Mouse (Mus musculus) midbrain, embryonic 15.5 days (tissue): ENCODE data around the gene Stt3b. TPM values are rescaled to one million over a fixed set of nuclear protein-coding genes. Genes with fewer than 3 reads are reported as not detected.

Experiments
- ATAC-seq: fragments of 200-750 bp; cut with Nextera tagmentation; replicated peaks from 2 replicates; pipeline ENCODE4 v1.8.0; 2017; ENCODE audit warnings: moderate TSS enrichment
- H3K27ac ChIP-seq: fragments of 300-500 bp; sonication (generic); 2 replicates; pipeline ENCODE4 v1.5.1; 2015; ENCODE audit warnings: mild to moderate bottlenecking, inconsistent platforms
- H3K27me3 ChIP-seq: fragments of 300-500 bp; sonication (generic); replicated peaks from 2 replicates; pipeline ENCODE4 v1.6.1; 2015; ENCODE audit warnings: inconsistent platforms
- H3K36me3 ChIP-seq: fragments of 300-500 bp; sonication (generic); replicated peaks from 2 replicates; pipeline ENCODE4 v1.6.1; 2015; ENCODE audit warnings: inconsistent platforms
- H3K4me1 ChIP-seq: fragments of 300-500 bp; sonication (generic); 2 replicates; pipeline ENCODE4 v1.6.1; 2015; ENCODE audit warnings: inconsistent platforms
- H3K4me2 ChIP-seq: fragments of 300-500 bp; sonication (generic); 2 replicates; pipeline ENCODE4 v1.6.1; 2015; ENCODE audit warnings: inconsistent platforms, mild to moderate bottlenecking, moderate library complexity
- H3K4me3 ChIP-seq: fragments of 300-500 bp; sonication (generic); 2 replicates; pipeline ENCODE4 v1.5.1; 2015; ENCODE audit warnings: mild to moderate bottlenecking, inconsistent platforms
- H3K9ac ChIP-seq: fragments of 300-500 bp; sonication (generic); 2 replicates; pipeline ENCODE4 v1.6.1; 2015; ENCODE audit warnings: mild to moderate bottlenecking, inconsistent platforms
- H3K9me3 ChIP-seq: fragments of 300-500 bp; sonication (generic); 2 replicates; pipeline ENCODE4 v1.6.1; 2016; ENCODE audit warnings: inconsistent platforms
- WGBS: fragments of 180-500 bp; shearing (Covaris S2); methylation state at CpG from one replicate; pipeline ENCODE4 v1.1.7; 2015; ENCODE audit warnings: mixed read lengths; 5-methylcytosine and 5-hydroxymethylcytosine counted together
- polyA plus RNA-seq: library from polyadenylated mRNA; unstranded; fragments of >200 nt; fragmentation: Nextera tagmentation; extraction: Ambion mirVana; gene quantifications from 2 replicates; pipeline ENCODE4 v1.2.1, GENCODE M21; 2015

Gene Stt3b
- polyA plus RNA-seq, 1 experiment from 2014 or later: 80.5 TPM

- Histone ChIP-seq H3K9ac (peak overlapping the region; percentile 72; the same call in 1 of the 2 replicates), H3K27ac (peak overlapping the region; percentile 98), H3K4me3 (peak overlapping the region; percentile 66), H3K4me1 (peaks cover 24% of the 10 kb centered on the region), H3K36me3 (no peaks in the 10 kb centered on the region), H3K4me2 (peak overlapping the region; percentile 53), H3K9me3 (no peaks in the 10 kb centered on the region), H3K27me3 (no peaks in the 10 kb centered on the region)
- 9% methylated on average over 5 of the region's 5 CpGs for WGBS
- ATAC-seq: no peak
Measured at GRCm38 (mm10) chr9:115311223-115311520, 951 bp upstream of the Stt3b start.

GRCm38 (mm10) chr9:115309977-115310345 is 260 bp downstream of the Stt3b start:
- H3K9ac ChIP-seq: peak overlapping the region; percentile 92
- H3K4me2 ChIP-seq: peak overlapping the region; percentile 53
- no peak; the same call in 1 of the 2 replicates for ATAC-seq
- H3K4me3 ChIP-seq: peak overlapping the region; percentile 66
- H3K27me3 ChIP-seq: no peaks in the 10 kb centered on the region
- peak overlapping the region; percentile 98 for H3K27ac ChIP-seq
- no peaks in the 10 kb centered on the region for H3K9me3 ChIP-seq
- H3K36me3 ChIP-seq: no peaks in the 10 kb centered on the region
- 0% methylated on average over 37 of the region's 42 CpGs for WGBS
- peaks cover 32% of the 10 kb centered on the region for H3K4me1 ChIP-seq

DNA sequence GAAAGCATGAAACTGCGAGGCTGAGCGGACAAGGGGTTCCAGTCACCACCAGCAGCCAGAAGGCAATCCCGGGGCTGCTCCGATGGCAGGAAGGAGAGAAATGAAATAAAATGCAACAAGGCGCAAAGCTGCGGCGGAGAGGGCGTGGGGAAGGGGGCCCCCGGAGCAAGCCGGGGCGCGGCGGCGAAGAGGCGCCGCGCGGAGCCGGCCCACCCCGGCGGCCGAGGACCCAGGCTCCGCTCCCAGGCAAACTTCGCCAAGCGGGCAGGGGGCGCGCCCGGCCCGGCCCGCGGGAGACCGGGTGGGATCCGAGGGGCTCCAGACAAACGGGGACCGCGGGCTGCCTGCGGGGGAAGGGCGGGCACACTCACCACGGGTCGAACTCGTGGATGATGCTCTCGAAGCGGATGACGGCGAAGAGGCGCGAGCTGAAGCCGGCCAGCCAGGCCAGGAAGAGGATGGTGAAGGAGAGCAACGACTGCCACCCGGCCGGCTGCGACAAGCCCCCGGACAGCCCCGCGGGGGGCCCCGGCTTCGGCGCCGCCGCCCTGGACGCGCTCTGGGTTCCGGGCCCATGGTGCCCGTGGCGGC is 745 bp downstream of the Stt3b start:
- H3K4me1 ChIP-seq: peaks cover 36% of the 10 kb centered on the region
- H3K9ac ChIP-seq: peak overlapping the region; percentile 92
- ATAC-seq: peak; percentile 12
- H3K36me3 ChIP-seq: no peaks in the 10 kb centered on the region
- peak overlapping the region; percentile 53 for H3K4me2 ChIP-seq
- no peaks in the 10 kb centered on the region for H3K9me3 ChIP-seq
- H3K27me3 ChIP-seq: no peaks in the 10 kb centered on the region
- WGBS: under 1% methylated on average over 62 of the region's 65 CpGs
- peak overlapping the region; percentile 98 for H3K27ac ChIP-seq
- peak overlapping the region; percentile 66 for H3K4me3 ChIP-seq

DNA sequence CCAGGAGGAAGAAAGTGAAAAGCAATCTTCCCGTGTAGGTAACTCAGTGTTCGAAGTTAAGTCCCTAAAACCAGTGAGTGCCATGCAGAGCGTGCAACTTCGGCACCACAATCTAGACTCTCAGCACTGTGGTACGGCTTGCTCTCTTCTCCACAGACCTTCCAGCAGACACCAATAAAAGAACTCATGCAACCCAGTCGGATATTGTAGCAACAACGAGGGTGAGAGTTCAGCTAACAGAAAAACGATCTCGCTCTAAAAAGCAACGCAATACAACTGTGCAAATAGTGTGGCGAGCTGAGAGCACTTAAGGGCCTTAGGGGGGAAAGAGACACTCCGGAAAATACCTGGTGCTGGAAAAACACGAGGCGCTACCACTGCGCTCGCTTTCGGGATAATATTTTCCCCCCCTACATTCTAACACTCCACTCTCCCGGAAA is 1.3 kb downstream of the Stt3b start:
- H3K4me3 ChIP-seq: peak overlapping the region; percentile 66
- no peaks in the 10 kb centered on the region for H3K9me3 ChIP-seq
- no peak for ATAC-seq
- under 1% methylated on average over 18 of the region's 18 CpGs for WGBS
- peaks cover 37% of the 10 kb centered on the region for H3K4me1 ChIP-seq
- H3K27ac ChIP-seq: peak overlapping the region; percentile 98
- peak overlapping the region; percentile 92 for H3K9ac ChIP-seq
- H3K36me3 ChIP-seq: no peaks in the 10 kb centered on the region
- H3K4me2 ChIP-seq: peak overlapping the region; percentile 53
- H3K27me3 ChIP-seq: no peaks in the 10 kb centered on the region

DNA sequence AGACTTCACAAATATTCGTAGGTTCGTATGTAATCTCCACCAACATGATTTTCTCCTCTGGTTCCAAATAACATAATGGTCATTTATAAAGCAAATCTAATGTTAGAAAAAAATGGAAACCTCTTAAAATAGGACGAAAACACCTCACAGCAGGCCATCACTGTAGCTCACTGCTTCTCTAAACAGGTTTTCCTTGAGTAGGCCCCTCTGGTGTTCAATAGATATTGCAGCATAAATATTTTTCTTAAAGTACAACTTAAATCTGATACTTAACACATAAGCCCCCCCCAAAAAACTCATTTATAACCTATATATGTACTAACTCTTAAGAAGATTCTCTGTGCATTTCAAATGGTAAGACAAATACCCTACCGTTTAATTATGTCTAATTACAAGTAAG is 1.8 kb downstream of the Stt3b start:
- Histone ChIP-seq H3K4me2 (peak overlapping the region; percentile 53), H3K27me3 (no peaks in the 10 kb centered on the region), H3K27ac (no peak overlapping the region), H3K4me1 (peaks cover 42% of the 10 kb centered on the region), H3K36me3 (no peaks in the 10 kb centered on the region), H3K9ac (peak overlapping the region; percentile 92; the same call in 1 of the 2 replicates), H3K4me3 (peak overlapping the region; percentile 66), H3K9me3 (no peaks in the 10 kb centered on the region)
- no peak for ATAC-seq
- 8% methylated on average over 4 of the region's 4 CpGs for WGBS

GRCm38 (mm10) chr9:115306202-115306601 is 4.0 kb downstream of the Stt3b start:
- H3K4me3 ChIP-seq: peak overlapping the region; percentile 66
- peak overlapping the region; percentile 53 for H3K4me2 ChIP-seq
- H3K9ac ChIP-seq: no peak overlapping the region; the same call in 1 of the 2 replicates
- H3K4me1 ChIP-seq: peaks cover 53% of the 10 kb centered on the region
- no peak for ATAC-seq
- no peaks in the 10 kb centered on the region for H3K27me3 ChIP-seq
- H3K36me3 ChIP-seq: no peaks in the 10 kb centered on the region
- 43% methylated on average over 6 of the region's 6 CpGs for WGBS
- H3K9me3 ChIP-seq: no peaks in the 10 kb centered on the region
- H3K27ac ChIP-seq: no peak overlapping the region

DNA sequence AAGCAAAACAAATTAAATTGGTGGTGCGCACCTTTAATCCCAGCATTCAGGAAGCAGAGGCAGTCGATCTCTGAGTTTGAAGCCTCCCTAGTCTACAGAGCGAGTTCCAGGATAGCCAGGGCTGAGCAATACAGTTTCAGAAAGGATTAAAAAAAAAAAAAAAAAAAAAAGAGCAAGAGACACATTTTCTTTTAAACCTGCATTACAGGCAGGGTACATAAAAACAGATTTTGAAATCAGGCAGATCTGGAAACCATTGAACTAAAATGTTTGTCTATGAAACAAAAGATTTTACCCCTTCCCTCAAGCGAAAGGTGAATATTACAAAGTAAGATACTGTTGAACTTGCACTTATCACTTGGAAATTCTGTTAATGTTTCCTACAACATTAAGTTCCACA is 6.1 kb downstream of the Stt3b start:
- H3K27ac ChIP-seq: no peak overlapping the region
- no peaks in the 10 kb centered on the region for H3K27me3 ChIP-seq
- H3K9ac ChIP-seq: no peak overlapping the region
- H3K4me2 ChIP-seq: no peak overlapping the region
- no peak for ATAC-seq
- no peaks in the 10 kb centered on the region for H3K9me3 ChIP-seq
- 66% methylated on average over 4 of the region's 4 CpGs for WGBS
- H3K4me3 ChIP-seq: no peak overlapping the region
- no peaks in the 10 kb centered on the region for H3K36me3 ChIP-seq
- H3K4me1 ChIP-seq: peaks cover 51% of the 10 kb centered on the region

GRCm38 (mm10) chr9:115301593-115301992 is 8.6 kb downstream of the Stt3b start:
- Histone ChIP-seq H3K36me3 (no peaks in the 10 kb centered on the region), H3K4me3 (no peak overlapping the region), H3K9me3 (no peaks in the 10 kb centered on the region), H3K27me3 (no peaks in the 10 kb centered on the region), H3K4me1 (peaks cover 37% of the 10 kb centered on the region), H3K9ac (no peak overlapping the region), H3K4me2 (no peak overlapping the region), H3K27ac (no peak overlapping the region)
- 95% methylated on average over 7 of the region's 7 CpGs for WGBS
- ATAC-seq: 0 out of 2 replicates have a peak, but pooled peaks have one; percentile 33

DNA sequence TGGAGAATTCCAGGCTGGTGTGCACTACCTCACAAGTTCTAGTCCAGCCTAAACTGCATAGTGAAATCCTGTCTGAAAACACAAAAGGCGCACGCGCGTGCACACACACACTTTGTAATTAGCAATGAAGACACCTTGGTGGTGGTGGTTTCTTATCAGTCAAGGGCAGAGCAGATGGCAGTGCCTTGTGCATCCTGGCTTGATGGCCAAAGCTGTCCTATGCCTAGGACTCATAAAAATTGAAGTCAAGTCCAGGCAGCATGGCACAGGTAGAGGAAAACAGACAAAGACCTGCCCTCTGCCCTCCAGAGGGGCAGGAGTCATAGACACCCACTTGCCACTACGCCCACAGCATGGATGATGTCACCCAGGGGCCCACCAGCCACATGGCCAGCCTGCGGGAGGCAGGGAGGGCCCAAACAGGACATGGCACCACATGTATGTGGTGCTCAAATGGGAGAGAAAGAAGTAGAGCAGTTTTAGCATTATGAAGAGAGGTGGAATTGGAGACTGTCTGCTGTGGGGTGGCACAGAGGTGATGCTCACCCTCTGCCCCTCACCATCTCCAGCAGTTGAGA is 9.1 kb downstream of the Stt3b start:
- H3K27me3 ChIP-seq: no peaks in the 10 kb centered on the region
- no peak overlapping the region for H3K27ac ChIP-seq
- no peak for ATAC-seq
- H3K9me3 ChIP-seq: no peaks in the 10 kb centered on the region
- no peak overlapping the region for H3K4me3 ChIP-seq
- 97% methylated on average over 6 of the region's 6 CpGs for WGBS
- H3K36me3 ChIP-seq: no peaks in the 10 kb centered on the region
- no peak overlapping the region for H3K9ac ChIP-seq
- H3K4me2 ChIP-seq: no peak overlapping the region
- peaks cover 33% of the 10 kb centered on the region for H3K4me1 ChIP-seq

- no peak overlapping the region for H3K27ac ChIP-seq
- no peaks in the 10 kb centered on the region for H3K27me3 ChIP-seq
- no peak for ATAC-seq
- H3K4me3 ChIP-seq: no peak overlapping the region
- no peaks in the 10 kb centered on the region for H3K36me3 ChIP-seq
- H3K4me2 ChIP-seq: no peak overlapping the region
- H3K9ac ChIP-seq: no peak overlapping the region
- no peaks in the 10 kb centered on the region for H3K9me3 ChIP-seq
- WGBS: 80% methylated on average over 7 of the region's 7 CpGs
- 0 out of 2 replicates have a peak, but pooled peaks cover 9% of the 10 kb centered on the region for H3K4me1 ChIP-seq
Measured at GRCm38 (mm10) chr9:115296738-115297137, 13.5 kb downstream of the Stt3b start.

DNA sequence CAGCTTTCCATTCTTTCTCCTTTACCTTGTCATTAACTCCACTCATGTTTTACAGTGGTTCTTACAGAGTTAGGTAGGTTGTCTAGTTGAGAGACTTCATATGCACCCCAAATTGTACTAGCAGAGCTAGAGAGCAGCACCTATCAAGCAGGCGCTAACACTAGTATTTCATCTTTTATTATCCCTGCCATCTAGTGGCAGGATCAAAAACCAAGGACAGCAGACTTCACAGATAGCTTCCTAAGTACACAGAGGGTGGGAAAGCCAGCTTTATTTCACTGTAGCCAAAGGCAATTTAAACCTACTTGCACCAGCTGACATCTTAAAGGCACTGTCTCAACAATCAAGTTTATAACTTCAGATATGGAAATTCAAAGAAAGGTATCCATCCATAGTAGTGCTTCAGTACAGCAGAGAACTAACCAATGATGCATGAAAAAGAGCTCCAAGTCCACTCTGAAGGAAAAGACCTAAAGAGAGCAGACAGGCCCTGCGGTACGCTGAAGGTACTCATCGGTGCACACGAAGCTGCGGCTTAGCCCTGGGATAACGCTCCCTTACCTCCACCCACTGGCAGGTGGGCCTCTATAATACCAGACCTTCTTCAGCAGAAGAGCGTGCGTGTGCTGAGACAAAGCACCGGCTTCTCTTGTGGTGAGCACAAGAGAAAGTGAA is 16.2 kb downstream of the Stt3b start:
- H3K9ac ChIP-seq: no peak overlapping the region
- 83% methylated on average over 10 of the region's 10 CpGs for WGBS
- no peak for ATAC-seq

DNA sequence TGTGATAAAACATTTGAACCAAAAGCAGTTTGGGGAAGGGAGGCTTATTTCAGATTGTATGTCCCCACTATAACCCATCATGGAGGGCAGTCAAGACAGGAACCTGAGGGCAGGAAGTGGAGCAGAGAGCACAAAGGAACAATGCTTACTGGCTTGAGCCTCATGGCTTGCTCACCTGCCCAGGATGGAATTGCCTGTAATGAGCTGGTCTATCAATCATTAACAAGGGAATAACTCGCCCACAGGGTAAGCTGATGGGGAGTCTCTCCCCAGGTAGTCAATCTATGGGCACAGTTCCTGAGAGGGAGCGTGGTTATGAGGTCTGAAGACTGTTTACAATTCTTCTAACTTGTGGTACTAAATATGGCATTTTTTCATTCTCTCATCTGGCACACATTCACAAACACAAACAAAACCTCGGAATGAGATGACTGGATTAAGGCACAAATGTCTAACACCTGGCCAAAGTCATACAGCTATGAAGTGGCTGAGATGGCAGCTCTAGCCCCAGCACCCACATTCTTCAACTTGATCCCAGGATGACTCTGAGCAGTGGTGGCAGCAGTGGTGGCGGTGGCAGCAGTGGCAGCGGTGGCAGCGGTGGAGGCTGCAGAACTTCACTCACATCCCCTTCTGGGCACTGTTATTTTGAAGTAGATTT is 22.3 kb downstream of the Stt3b start:
- H3K4me3 ChIP-seq: no peak overlapping the region
- 95% methylated on average over 6 of the region's 6 CpGs for WGBS

More for the DNA sequence above, 16.2 kb downstream of the Stt3b start:
- no peak overlapping the region for H3K4me2 ChIP-seq
- H3K4me1 ChIP-seq: 0 out of 2 replicates have a peak, but pooled peaks cover 7% of the 10 kb centered on the region
- no peak overlapping the region for H3K4me3 ChIP-seq
- H3K27ac ChIP-seq: no peak overlapping the region
- no peaks in the 10 kb centered on the region for H3K27me3 ChIP-seq
- H3K9me3 ChIP-seq: no peaks in the 10 kb centered on the region
- H3K36me3 ChIP-seq: no peaks in the 10 kb centered on the region

More for the DNA sequence above, 22.3 kb downstream of the Stt3b start:
- no peaks in the 10 kb centered on the region for H3K36me3 ChIP-seq
- no peak overlapping the region for H3K9ac ChIP-seq
- no peaks in the 10 kb centered on the region for H3K27me3 ChIP-seq
- no peak overlapping the region for H3K27ac ChIP-seq
- no peak for ATAC-seq
- H3K4me1 ChIP-seq: peaks cover 13% of the 10 kb centered on the region
- H3K9me3 ChIP-seq: no peaks in the 10 kb centered on the region
- no peak overlapping the region for H3K4me2 ChIP-seq
